Mouse (Mus musculus) granulocyte monocyte progenitor cell, adult 5-6 weeks (primary cell): ENCODE data around the gene Slc44a3. TPM values are rescaled to one million over a fixed set of nuclear protein-coding genes. Genes with fewer than 3 reads are reported as not detected.

Experiments used
- ATAC-seq: replicated peaks from 2 replicates; pipeline ENCODE4 v1.8.0; 2016; ENCODE audit warnings: mild to moderate bottlenecking, moderate TSS enrichment, inconsistent platforms; ENCODE audit not compliant: poor library complexity, severe bottlenecking
- total RNA-seq, 2 experiments: library from RNA; stranded (forward) in 1 of 2; stranded (reverse) in 1 of 2; fragments of 200-712, 200-1000 nt in 1 of 2; fragments of >200 nt in 1 of 2; fragmentation: Nextera tagmentation in 1 of 2; gene quantifications; 2 replicates each; pipeline ENCODE4 v1.2.3; 2014 to 2017

Slc44a3 gene
- total RNA-seq, 2 experiments from 2014 or later = not detected

DNA sequence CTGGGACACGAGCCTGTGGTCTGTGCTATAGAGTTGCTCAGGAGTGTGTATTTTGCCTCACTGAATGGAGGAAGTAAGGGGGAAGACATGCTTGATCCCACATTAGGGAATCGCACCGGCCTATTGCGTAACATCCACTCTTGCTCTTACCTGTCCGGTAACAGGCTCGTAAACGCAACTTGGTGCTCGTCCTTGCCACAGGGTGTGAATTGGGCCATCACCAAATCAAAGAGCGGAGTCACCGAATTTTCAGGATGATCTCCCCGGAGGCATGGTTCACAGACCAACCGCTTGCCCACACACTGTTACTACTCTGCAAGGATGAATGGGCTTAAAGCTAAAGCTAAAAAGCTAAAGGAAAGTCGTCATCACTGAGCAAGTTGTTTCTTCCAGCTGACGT, 24.5 kb downstream of the Slc44a3 start:
- ATAC-seq = no peak

DNA sequence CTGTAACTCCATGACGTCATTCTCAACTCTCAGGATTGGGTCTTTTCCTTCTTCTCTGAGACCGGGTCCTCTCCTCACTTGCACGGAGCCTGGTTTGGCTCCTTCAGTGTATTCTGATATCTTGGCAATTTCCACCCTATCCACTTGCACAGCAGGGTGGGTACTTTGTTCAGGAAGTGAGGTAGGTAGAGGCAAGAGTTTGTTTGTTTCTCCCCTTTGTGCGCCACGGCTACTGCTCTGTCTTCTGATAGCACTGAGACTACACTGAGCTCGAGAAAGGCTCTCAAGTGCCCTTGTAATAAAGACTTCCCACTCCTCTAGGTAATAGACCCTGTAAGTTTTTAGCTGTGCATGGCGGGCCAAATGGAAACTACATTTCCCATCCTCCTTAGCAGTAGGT, 25.4 kb downstream of the Slc44a3 start:
- no peak for ATAC-seq

DNA sequence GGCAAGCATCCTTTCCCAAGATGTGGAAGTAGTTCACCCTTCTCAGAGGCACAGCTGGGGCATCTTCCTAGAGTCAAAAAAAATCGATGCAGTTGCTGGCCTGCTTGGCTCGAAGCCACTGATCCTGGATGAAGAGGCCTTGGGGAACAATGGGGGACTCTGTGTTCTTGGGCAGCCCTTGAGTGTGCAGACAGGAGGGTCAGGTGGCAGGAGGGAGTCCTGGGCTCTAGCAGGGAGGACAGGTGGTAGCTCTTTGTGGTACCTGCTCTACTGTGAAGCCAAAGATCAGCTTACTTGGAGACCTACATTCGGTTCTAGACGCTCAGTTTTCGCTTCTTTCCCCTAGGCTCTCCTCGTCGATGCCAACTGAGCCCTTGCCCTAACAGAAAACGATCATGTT, 26.0 kb downstream of the Slc44a3 start:
- ATAC-seq = no peak

DNA sequence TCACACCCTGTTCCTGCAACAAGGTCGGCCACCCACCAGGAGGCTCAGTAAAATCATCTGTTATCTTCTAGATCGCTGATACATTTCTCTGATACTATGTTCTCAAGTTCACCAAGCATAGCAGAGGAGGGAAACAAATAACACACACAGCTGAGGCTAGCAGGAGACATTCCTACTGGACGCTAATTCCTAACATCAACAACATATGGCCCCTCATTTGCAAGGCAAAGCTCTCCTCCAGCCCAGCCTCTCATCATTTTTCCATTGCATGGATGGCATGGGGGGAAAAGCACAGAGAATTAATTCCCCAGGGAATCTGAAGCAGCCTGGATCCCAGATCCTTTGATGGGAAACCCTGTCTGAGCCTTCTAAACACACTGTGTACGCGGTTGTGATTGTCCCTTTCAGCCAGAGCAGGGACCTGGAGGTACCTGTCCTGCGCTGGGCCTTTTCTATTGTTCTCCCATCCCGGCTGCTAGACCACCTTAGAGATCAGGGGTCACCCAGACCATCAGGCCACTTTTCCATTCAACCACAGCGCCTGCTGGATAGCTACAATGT, 27.2 kb downstream of the Slc44a3 start:
- no peak for ATAC-seq

DNA sequence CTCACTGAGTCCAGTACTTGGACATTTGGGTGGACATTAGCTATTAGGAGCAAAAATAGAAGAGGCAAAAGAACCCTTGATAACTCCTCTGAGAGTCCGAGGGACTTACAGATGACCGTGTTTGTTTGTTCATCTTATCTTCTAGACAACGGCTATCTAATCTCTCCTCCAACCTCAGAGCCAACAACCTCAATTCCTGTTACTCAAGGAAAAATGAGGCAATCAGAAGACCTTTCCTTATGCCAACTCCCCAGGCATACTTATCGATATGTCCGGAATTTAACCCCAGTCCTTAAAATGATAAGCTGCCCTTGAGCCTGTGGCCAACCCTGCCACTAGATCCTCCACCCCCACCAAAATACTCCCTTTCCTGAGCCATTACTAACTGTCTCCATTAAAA, 31.5 kb downstream of the Slc44a3 start:
- no peak for ATAC-seq

DNA sequence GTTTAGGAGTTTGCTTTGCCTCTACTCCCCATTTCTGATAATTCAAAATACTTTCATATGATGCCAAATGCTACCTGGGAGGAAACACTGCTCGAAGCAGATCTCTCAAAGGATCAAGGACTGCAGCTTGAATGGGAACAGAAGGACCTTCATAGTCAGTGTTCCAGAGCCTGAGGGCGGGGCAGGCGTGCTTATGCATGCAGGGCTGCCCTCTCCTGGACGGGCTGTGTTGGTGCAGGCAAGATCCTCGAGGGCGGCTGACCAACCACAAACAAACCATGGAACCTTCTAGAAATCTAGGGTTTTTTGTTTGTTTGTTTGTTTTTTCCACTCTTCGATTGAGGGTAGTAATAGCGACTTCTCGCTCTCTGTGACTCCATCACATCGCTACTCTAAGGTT, 32.0 kb downstream of the Slc44a3 start:
- ATAC-seq = peak; percentile 97

DNA sequence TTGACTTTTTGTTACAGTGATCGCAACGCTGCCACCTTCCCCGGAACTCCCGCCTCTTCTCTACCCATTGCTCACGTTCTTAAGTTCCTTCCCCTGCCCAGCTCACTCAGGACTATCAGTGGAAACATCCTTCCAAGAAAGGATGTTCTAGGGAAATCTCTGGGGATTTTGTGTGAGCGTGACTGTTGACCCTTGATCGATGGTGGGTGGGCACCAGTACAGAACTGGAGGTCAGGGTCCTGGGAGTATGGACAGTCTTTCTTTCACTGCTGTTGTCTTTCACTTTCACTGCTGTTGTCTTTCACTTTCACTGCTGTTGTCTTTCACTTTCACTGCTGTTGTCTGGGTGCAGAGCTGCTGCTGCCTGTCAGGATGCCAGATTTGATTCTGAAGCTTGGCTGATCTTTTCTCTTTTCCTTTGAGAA, 38.2 kb downstream of the Slc44a3 start:
- 0 out of 2 replicates have a peak, but pooled peaks have one; percentile 35 for ATAC-seq

DNA sequence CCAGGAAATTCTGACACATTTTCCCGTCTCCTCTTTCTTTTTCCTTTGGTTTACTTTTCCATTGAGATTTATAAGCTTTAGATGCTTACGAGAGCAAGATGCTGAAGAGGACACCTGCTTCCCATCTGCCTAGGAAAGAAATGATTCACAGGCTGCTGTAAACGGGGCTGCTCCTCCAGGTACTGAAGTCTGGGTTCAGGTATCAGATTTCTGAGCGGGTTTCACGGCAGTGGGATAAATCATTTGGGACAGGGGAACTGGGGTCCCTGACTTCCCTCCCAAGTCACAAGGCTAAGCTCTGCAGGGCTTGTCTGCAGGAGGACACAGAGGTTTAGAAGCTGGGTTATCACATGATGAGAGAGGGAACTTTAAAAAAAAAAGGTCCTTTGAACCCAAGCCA, 40.2 kb downstream of the Slc44a3 start:
- no peak for ATAC-seq

DNA sequence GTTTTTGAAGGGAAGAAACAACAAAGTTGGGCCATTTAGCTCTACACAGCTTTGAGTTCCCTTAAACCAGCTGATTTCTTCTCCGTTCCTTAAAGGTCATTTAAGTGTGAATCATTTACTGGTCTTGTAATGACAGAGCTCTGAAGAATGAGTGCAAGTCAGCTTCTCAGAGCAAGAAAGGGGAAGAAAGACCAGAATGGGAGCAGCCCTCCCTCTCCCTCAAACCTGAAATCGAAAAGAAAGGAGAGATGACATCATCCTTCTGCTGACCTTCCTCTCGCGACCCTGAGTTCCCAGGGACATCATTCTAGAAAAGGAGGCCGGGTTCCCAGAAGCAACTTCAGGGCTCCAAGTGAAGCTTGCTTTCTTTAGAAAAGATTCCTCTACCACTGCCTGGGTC, 41.3 kb downstream of the Slc44a3 start:
- peak; percentile 94 for ATAC-seq

DNA sequence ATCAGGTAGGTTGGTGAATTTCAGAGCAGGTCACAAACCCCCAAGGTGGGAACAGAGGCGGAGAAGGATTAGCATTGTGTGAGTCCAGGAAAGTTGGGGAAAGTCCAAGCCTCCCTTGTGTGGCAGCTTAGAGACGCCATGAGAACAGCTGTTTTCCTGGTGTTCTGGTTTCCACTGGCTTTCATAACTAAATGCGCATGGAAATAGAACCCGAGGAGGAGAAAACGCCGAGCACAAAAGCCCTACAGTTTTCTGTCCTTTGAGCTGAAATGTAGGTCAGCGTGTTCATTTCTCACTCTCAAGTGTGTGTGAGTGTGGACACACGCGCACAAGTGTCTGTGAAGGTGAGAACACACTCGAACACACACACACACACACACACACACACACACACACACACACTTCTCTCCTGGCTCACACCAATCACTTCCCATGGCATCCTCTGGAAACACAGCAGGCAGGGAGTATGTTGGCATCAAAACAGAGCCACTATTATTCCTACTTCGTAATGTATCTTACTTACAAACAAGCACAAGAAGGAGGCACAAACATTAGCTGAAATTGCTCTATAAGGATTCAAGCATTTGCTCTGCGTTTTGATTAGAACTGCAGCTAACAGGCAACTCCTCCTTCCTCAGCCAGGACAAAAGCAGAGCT, 42.6 kb downstream of the Slc44a3 start:
- no peak for ATAC-seq

DNA sequence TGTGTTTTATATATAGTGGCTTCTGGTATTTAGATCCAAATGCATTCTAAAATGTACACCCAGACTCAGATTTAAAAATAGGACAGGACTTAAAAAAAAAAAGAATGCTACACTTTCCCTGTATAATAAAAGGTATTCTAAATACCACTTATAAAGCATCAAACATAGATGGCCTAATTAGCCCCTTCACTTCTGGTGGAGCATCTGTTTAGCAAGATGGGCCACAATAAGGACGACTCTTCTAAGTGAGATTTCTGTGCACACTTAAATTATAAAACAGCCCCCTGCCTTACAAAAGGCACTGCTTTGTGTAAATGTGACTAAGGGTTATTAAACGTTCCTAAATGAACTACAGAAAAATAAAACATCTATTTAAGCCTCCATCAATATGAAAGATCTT, 47.0 kb downstream of the Slc44a3 start:
- no peak for ATAC-seq

DNA sequence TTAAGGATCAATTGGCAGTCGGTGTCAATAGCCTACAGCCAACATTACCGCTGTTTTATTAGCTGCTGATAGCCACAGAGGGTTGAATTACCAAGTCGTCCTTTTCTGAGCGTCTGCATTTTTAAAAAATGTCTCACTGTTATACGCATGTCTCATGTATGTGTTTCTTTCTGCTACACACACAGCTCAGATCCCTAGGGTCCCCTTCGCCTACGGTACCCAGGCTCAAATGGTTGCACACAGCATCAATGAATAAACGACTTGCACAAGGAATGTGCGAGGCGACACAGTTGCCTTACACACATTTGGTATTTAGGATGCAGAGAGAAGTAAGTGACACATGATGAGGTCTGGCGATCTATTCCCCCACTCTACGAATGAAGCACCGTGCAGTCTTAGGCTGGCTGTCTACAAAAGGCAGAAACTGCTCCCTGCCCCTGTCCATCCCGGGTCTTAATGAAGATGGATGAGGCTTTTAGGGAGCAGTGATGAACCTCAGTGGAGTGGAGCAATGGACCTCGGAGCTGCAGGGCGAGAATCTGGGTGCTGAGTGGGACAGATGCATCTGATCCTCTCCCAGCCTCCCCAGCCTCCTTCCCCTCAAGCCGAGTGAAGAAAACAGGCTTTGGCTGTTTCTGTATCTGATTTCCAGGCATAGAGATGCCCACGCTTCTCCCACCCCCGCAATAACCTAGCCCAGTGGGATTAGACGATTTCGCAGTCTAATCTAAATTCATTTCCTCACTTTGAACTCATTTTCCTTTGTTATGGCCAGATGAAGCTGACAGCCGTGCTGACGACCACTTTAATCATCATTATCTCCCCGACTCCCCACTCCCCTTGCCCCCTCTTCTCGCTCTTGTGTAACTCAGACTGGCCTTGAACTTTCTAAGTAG, 48.7 kb downstream of the Slc44a3 start:
- ATAC-seq = no peak

DNA sequence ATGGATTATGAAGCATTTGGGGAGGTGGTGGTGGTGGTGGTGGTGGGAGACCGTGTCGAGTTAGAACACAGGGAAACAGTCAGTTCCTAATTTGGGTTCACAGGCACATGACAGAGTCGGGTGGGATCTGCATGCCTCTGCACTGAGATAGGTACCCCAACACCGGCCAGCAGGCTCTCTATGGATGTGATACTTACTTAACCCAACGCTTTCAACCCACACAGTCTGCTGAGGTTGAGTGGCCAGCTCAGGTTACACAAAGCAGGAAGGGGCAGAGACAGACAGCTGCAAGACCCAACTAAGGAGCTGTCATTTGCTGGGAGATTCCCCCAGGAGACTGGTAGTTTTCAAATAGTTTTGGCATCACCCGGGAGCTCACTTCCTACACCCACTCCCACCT, 50.6 kb downstream of the Slc44a3 start:
- ATAC-seq = no peak; the same call in 1 of the 2 replicates

DNA sequence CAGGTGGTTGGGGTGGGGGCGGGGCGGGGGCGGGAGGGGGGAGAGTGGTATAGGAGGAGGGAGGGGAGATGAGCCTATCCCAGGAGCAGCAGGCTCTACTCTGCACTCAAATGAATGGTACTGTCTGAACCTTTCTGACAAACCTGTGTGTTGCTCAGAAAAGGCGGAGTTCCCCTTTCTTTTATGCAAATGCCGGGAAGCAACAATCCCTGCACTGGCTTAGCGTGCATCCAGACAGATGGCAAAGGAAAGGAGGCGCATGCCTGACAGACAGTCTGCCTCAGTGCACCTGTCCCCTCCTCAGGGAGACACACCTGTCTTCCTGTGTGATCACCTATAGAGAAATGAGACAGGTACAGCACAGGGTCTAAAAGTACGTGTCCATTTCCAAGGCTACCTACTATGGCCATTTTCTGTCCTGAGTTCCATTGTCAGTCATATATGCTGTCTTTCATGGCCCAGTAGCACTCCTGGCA, 51.2 kb downstream of the Slc44a3 start:
- no peak for ATAC-seq

DNA sequence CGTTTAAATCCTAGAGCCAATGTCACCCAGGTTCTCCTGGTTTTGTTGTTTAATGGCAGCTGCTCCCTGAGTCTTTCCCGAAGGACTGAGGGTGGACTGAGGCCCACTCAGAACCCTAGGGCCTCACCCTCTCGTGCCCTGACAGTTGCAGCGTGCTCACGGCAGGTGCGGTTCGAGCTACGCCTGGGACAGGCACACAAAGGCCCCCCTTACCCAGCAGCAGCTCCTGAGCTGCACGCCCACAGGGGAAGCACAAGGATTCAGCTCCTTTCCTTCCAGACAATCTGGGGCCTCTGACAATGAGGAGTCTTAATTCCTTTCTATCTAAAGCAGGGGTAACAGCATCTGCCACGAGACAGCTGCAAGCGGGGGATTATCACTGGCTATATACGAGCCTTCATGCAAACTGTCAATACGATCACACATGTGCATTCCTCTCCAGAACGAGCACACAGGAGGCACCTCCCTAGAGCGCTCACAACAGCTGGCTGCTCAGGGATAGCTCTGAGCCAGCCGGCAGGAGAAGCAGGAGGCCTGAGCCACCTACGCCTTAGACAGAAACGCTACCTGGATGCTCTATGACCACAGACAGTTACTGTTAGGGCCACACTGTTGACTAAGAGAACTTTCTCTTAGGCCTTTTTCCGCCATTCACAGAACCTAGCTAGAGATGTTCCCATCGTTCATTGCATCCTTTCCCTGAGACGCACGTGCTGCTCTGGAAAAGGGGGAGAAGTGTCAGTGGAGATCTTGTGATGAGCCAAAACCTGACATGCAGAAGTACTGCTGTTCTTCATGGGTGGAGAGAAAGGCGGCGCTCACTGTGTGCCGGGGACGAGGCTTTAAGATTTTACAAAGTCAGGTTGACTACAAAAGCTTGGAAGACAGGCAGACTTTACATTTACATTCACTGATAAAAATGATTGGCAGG, 51.9 kb downstream of the Slc44a3 start:
- no peak for ATAC-seq

DNA sequence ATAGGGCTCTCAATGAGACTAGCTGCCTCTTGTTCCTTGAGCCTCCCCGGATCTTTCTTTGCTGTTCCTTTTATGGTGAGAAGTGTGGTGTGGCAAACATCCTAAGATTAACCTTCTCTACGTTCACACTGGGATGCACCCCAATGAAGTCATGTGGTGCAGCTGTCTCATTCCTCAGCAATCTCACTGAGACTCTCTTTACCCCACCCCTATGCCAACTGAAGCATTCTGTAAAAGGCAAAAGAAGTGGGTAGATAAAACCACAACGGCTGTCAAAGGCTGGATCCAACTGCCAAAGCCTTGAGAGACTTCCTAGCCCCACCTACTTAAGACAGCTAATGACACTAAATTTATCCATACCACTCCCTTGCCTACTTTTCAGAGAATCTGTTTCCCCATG, 57.5 kb downstream of the Slc44a3 start:
- ATAC-seq = peak; percentile 68

DNA sequence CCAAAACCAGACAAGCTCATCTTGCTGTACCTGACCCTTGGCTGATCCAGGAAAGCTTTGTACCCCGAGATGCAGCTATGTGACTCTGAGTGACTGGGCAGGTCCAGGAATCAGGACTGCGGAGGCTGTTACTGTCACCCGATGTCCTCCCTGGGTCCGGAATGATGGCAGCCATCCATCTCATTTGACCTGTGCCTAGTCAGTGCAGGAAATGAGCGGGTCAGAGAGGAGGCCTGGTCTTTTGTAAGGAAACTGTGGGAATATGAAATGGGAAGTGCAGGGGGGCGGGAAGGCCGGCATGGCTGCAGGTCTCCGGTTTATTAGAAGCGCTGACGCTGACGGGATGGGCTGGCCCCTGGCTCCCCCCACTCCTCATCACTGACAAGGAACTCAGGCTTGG, 60.5 kb downstream of the Slc44a3 start:
- no peak for ATAC-seq

DNA sequence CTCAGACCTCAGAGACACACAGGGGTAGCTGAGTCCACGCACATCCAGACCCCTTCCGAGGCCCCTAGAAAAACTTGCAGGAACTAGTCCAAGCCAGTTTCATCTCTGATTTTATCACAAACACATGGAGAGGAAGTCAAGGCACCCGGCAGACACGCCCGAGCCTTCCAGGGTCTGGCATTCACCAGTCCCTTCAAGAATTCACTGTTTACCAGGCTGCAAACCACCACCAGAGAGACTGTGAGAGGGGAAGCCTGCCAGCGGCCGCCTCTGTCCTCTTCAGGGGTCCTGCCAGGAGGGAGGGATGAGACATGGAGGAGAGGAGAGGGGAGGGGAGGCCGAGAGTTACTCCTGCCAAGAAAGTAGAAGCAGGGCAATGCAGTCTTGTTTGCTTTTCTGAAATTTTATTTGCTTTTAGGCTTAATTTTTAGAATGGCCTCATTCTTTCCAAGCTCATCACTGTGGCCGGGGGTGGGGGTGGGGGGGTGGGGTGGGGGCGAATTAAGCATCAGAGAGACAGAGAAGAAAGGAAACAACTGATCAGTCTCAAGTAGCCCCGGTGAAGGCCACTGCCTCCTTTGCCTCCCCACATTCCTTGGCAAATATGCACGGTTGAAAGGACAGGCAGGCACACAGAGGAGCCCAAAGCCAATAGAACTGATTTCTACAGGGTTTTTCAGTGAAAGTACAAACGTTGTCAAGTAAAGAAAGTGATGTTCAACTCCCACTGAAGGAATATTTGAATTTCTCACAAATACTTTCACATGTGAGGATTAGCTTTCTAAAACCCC, 62.8 kb downstream of the Slc44a3 start:
- ATAC-seq = peak; percentile 31; the same call in 1 of the 2 replicates

DNA sequence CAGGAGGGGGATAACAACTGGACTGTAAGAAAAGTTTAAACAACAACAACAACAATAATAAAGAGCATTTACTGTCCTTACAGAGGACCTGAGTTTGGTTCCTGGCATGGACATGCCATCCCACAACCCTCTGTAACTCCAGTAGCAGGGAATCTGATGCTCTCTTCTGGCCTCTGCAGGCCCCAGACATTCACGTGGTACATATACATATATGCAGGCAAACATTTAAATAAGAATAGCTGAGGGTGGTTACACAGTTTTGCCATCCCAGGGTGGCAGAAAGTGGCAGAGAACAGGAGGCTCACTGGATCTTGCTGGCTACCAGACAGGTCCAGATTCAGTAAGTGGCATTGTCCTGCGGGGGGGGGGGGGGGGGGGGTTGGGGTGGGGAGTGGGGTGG, 64.1 kb downstream of the Slc44a3 start:
- no peak for ATAC-seq
